Mouse (Mus musculus): ENCODE data around the gene Ngb.
A peak's percentile ranks its signal among the peaks of the same experiment; 100 is the strongest.

GRCm38 (mm10) chr12:87131619-87132018, 29.3 kb upstream of the Ngb start:
- TF ChIP-seq EP300 (IDR thresholded peaks at IDR 0.05; ENCODE audit: low read length) (no peak), POLR2A (IDR thresholded peaks at IDR 0.05; ENCODE audit: low read depth, low read length) (no peak), CTCF (conservative IDR thresholded peaks at IDR 0.05 in 1 of 2, IDR thresholded peaks at IDR 0.05 in 1 of 2; ENCODE audit: low read depth in 2 of 2, low read length in 2 of 2) (peak; percentile 23 to 83; a peak in 3 of 4 replicates), TBP (conservative IDR thresholded peaks at IDR 0.05; ENCODE audit: low read depth, low read length) (no peak), ZMIZ1 (IDR thresholded peaks at IDR 0.05; ENCODE audit: low read depth, low read length) (no peak), NELFE (IDR thresholded peaks at IDR 0.05; ENCODE audit: low read depth, low read length) (no peak), MXI1 (IDR thresholded peaks at IDR 0.05; ENCODE audit: low read depth, low read length) (no peak)

Data from CH12.LX (cell line).